Mouse (Mus musculus): ENCODE results near the gene Ssbp3.
A peak's percentile ranks its signal among the peaks of the same experiment; 100 is the strongest.

Ssbp3 gene

GRCm38 (mm10) chr4:106907701-106908425, 2.6 kb upstream of the Ssbp3 start:
- peak; percentile 24 for DNase-seq

GRCm38 (mm10) chr4:106908426-106908809, 2.1 kb upstream of the Ssbp3 start:
- peak; percentile 72 for DNase-seq

GRCm38 (mm10) chr4:106908950-106909751, 1.4 kb upstream of the Ssbp3 start:
- peak; percentile 74 for DNase-seq

GRCm38 (mm10) chr4:106909797-106910196, 704 bp upstream of the Ssbp3 start:
- no peak for DNase-seq

GRCm38 (mm10) chr4:106911246-106911801, 823 bp downstream of the Ssbp3 start:
- peak; percentile 93 for DNase-seq

GRCm38 (mm10) chr4:106911951-106912688, 1.6 kb downstream of the Ssbp3 start:
- DNase-seq: peak; percentile 40

GRCm38 (mm10) chr4:106912689-106913041, 2.2 kb downstream of the Ssbp3 start:
- DNase-seq: no peak

- no peak for DNase-seq
Measured at GRCm38 (mm10) chr4:106913411-106914049, 3.0 kb downstream of the Ssbp3 start.

- DNase-seq: no peak
Measured at GRCm38 (mm10) chr4:106915265-106915664, 4.8 kb downstream of the Ssbp3 start.

- no peak for DNase-seq
Measured at GRCm38 (mm10) chr4:106918263-106918662, 7.8 kb downstream of the Ssbp3 start.

- DNase-seq: no peak
Measured at GRCm38 (mm10) chr4:106920119-106920518, 9.6 kb downstream of the Ssbp3 start.

- DNase-seq: peak; percentile 12
Measured at GRCm38 (mm10) chr4:106921375-106922336, 11.2 kb downstream of the Ssbp3 start.

- no peak for DNase-seq
Measured at GRCm38 (mm10) chr4:106922919-106923318, 12.4 kb downstream of the Ssbp3 start.

- DNase-seq: no peak
Measured at GRCm38 (mm10) chr4:106924175-106924574, 13.7 kb downstream of the Ssbp3 start.

- no peak for DNase-seq
Measured at GRCm38 (mm10) chr4:106924888-106925287, 14.4 kb downstream of the Ssbp3 start.

- DNase-seq: no peak
Measured at GRCm38 (mm10) chr4:106926401-106926800, 15.9 kb downstream of the Ssbp3 start.

GRCm38 (mm10) chr4:106927034-106927433, 16.5 kb downstream of the Ssbp3 start:
- no peak for DNase-seq

- no peak for DNase-seq
Measured at GRCm38 (mm10) chr4:106928961-106929360, 18.5 kb downstream of the Ssbp3 start.

- DNase-seq: no peak
Measured at GRCm38 (mm10) chr4:106932583-106932982, 22.1 kb downstream of the Ssbp3 start.

- peak; percentile 11 for DNase-seq
Measured at GRCm38 (mm10) chr4:106933813-106934482, 23.4 kb downstream of the Ssbp3 start.

Data from lung, postnatal 14 days (tissue).